Mouse (Mus musculus): Measurements from ENCODE around the gene Exoc4. TPM values are rescaled to one million over a fixed set of nuclear protein-coding genes. Genes with fewer than 3 reads are reported as not detected.

The Exoc4 gene
- total RNA-seq, 2 experiments from 2014 or later: 43.5 to 45.0 TPM

DNA sequence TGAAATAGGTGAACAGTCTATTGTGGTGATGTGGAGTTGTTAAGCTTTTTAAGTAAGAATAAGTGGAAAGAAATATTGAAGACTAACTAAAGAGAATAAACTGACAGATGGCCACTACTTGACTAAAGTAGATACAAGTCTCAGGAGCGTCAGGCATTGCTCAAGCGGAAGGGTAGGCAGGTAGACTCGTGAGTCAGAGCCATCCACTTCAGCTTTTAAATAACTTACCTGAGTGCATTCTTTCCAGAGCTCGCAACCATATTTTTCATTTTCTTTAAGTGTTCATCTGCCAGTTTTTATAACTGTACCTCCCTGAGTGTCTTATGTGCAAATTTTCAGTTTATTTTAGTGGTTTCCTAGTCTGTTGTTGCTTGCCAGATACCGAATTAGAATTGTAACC lies 219.6 kb downstream of the Exoc4 start:
- DNase-seq (ENCODE audit: low spot score): no peak

DNA sequence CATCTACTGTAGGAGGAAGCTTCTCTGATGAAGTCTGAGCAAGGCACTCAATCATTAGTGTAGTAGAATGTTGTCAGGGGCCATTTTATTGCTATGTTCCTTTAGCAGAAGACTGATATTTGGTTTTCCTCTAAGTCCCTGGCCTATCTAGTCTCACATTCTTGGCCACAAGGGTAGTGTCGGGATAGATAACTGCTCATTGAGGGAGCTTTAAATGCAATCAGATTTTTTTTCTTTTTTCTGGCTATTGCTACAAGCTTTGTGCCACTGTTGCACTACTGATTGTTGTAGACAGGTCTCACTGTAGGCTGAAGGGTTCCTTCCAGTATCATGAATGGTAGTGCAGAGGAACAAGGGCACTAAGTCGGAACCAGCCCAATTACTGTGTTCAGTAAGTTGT lies 227.2 kb downstream of the Exoc4 start:
- no peak for DNase-seq (ENCODE audit: low spot score)

DNA sequence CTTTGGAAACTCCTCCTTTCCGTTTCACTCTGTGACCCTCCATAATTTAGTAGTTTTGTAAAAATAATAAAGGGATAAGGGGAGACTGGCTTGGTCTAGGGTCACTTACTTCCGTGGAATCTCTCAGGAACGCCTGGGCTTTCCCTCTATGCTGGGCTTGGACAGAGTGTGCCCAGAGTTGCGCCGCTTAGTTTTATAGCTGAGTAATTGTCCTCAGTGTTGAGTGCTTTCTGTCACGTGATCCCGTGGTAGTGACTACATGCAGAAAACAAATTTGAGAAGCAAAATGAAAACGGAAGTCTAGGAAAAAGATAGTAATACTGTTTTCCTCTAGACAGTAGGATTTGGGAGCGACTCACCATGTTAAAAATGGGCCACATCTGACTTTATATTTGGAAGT lies 235.7 kb downstream of the Exoc4 start:
- no peak for DNase-seq (ENCODE audit: low spot score)

GRCm38 (mm10) chr6:33489788-33490187 lies 240.9 kb downstream of the Exoc4 start:
- DNase-seq (ENCODE audit: low spot score): no peak

DNA sequence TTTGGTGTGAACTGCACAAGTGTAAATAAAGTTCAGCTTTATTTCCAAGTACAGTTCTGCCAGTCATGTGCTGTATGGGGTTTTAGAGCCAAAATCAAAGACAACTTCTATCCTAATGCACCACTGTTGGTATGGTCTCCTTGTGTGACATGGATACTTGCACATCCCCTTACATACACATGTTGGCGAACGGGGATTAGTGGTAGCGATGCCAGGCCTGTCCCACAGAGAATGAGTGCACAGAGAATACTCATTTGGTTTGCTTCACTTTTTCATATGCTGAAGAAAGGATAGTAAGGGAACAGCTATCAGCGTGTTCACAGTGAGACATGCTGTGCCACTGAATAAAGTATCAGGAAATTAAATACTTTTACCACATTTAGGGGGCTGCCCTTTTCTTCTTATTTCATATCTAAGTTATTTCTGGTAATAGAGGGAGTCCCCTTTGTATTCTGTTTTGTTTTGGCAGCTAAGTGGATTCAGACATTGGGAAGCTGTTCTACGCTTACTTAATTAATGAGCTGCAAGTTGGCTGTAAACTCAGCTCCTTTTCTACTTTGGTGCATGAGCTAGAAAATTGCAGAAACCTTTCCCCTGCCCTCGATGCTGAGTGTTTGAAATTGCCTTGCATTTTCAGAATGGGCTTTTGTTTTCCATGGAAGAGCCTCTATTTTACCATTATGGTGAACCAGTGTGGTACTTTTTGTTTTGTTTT lies 247.4 kb downstream of the Exoc4 start:
- no peak for DNase-seq (ENCODE audit: low spot score)

GRCm38 (mm10) chr6:33497348-33497747 lies 248.5 kb downstream of the Exoc4 start:
- no peak for DNase-seq (ENCODE audit: low spot score)

- DNase-seq (ENCODE audit: low spot score): no peak
Observed at GRCm38 (mm10) chr6:33502388-33502787, 253.5 kb downstream of the Exoc4 start.

DNA sequence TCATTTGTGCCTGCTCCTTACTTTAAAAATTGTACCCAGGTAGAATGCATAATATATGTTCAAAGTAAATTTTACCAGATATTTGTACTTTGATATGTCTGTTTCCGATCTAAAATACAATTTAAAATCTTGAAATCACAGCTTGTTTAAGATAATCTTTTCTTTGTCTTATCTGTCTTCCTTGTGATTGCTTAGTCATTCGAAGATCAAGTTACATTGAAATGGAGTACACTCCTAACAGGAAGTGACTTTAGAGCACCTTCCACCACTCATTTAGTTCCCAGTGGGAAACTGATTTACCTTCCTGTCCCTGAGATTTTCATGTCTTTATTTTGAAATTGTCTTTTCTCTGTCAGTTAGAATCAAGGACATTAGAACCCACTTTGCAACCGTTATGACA lies 254.5 kb downstream of the Exoc4 start:
- DNase-seq (ENCODE audit: low spot score): no peak

- no peak for DNase-seq (ENCODE audit: low spot score)
Observed at GRCm38 (mm10) chr6:33507134-33507533, 258.2 kb downstream of the Exoc4 start.

DNA sequence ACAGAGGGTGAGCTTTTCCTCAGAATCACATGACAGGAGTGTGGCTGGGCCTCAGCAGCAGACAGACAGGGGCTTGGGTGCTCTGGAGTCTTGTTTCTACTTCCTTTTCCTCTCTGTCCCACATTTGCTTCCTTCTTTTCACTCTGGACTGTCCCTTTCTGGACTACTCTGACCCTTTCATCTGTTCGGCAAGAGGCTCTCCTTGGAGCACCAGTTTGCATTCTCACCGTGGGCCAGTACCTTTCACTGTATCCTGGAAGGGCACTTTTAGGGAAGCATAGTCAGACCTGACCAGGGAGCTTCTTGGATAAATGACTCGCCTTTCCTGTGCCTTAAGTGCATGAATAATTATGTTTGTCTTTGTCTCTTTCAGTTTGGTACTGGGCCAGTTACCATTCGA lies 266.5 kb downstream of the Exoc4 start:
- DNase-seq (ENCODE audit: low spot score): no peak

DNA sequence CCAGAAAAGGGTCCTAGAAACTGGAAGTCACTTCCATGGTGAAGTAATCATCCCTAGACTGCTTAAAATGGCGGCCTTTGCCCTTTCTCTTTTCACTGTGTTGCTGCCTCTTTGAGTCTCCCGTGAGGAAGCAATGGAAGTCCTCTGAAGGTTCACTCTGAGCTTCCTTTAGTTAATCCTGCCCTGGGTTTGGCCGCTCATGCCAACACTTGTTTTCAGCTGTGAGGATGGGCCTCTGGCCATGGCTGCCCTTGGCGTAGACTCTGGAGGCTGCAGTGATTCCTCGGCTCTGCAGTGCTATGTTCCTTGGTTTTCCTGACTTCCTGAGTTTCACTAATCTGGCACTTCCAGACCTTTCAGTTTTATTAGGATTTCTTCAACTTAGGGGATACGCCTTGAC lies 267.9 kb downstream of the Exoc4 start:
- peak; percentile 5 for DNase-seq (ENCODE audit: low spot score)

DNA sequence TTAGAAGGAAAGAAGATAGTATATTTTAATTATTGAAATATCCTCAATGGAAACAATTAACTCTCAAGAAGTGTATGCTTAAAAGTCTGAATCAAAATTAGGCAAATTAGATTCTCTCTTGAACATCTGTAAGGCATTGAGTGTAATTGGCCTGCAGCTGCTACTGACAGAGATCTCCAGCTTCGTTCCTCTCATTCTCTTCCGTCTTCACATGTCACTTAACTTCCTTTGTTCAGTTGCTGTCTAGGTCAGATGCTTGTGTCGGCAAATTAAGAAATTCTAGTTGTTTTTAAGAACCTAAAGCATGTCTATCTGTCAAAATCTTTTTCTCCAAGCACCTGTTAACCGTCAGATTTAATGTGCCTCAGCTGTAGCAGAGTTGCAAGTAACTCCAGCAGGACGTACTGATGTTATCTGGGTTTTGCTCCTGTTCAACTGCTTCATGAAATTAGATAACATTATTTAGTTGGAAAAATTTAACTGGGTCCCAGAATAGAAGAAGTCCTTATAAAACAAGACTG lies 269.1 kb downstream of the Exoc4 start:
- no peak for DNase-seq (ENCODE audit: low spot score)

GRCm38 (mm10) chr6:33525695-33526366 lies 276.9 kb downstream of the Exoc4 start:
- DNase-seq (ENCODE audit: low spot score): no peak

DNA sequence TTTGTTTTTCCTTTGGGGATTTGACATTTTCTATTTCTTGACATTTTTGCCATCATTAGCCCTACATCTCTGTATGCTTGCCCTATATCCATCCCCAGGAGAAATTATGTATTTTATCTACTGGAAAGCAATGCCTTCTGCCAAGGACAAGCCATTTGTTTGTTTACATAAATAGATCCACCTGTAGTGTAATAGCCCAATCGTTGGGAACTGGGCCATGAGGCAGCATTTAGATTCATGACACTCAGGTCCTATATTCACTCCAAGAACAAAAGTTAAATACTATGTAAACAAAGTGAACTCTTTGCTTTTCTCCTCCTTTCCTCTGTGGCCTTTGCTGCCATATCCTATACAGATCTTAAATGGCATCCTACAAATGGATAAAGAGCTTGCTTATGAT lies 291.5 kb downstream of the Exoc4 start:
- no peak for DNase-seq (ENCODE audit: low spot score)

- no peak for DNase-seq (ENCODE audit: low spot score)
Observed at GRCm38 (mm10) chr6:33542712-33543111, 293.8 kb downstream of the Exoc4 start.

- peak; percentile 12 for DNase-seq (ENCODE audit: low spot score)
Observed at GRCm38 (mm10) chr6:33551934-33552333, 303.0 kb downstream of the Exoc4 start.

GRCm38 (mm10) chr6:33560925-33561324 lies 312.0 kb downstream of the Exoc4 start:
- no peak for DNase-seq (ENCODE audit: low spot score)

- DNase-seq (ENCODE audit: low spot score): no peak
Observed at GRCm38 (mm10) chr6:33561911-33562310, 313.0 kb downstream of the Exoc4 start.

DNA sequence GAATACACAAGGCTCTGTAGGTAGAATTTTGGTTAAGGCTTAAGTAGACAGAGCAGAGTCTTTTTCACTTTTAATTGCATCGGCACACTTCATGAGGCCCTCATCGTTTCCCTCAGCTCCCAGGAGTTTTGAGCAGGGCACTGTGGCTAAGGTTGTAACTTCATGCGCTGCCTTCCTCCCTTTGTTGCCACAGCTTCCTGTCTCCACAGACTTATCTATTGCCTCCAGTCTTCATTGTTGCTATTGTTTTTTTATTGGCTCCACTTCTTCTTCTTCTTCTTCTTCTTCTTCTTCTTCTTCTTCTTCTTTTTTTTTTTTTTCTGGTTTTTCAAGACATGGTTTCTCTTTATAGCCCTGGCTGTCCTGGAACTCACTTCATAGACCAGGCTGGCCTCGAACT lies 327.1 kb downstream of the Exoc4 start:
- DNase-seq (ENCODE audit: low spot score): no peak

GRCm38 (mm10) chr6:33608469-33608868 lies 359.6 kb downstream of the Exoc4 start:
- DNase-seq (ENCODE audit: low spot score): no peak

DNA sequence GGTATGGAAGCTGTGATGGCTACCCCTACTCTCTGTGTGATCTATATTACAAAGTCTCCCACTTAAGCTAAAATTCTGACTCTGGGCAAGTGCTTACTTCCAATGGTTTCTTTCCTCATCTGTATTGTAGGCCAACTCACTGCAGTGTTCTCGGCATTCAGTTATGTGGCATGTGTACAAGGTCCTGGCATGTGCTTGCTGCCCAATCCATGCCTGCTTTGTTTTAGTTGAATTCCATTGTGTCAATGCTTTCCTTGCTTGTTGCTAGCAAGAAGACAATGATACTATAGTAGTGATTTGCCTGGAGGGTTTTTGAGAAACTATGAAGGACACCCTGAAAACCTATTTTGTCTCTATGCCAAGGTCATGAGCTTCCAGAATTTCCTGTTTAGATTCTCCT lies 365.1 kb downstream of the Exoc4 start:
- DNase-seq (ENCODE audit: low spot score): no peak

DNA sequence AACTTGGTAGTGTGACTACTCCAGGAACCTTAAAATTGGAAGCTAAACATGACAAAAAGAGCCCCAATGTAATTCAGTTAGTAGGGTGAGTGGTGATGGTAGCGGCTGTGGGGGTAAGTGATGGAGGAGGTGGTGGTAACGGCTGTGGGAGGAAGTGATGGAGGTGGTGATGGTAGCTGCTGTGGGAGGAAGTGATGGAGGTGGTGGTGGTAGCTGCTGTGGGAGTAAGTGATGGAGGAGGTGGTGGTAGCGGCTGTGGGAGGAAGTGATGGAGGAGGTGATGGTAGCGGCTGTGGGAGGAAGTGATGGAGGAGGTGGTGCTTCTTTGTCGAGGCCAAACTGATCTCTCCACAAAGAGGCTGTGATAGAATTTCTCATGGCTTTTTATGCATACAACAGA lies 369.7 kb downstream of the Exoc4 start:
- DNase-seq (ENCODE audit: low spot score): no peak

GRCm38 (mm10) chr6:33620701-33621100 lies 371.8 kb downstream of the Exoc4 start:
- DNase-seq (ENCODE audit: low spot score): no peak

Data from gastrocnemius, adult 18-20 months (tissue).